Mouse (Mus musculus) ES-Bruce4 (cell line): ENCODE data around the gene Arhgap45.

Experiments
- CTCF ChIP-seq: IDR thresholded peaks from one replicate; pipeline ENCODE4 v1.8.1; 2011; ENCODE audit warnings: low read depth, low read length
- POLR2A ChIP-seq: IDR thresholded peaks from one replicate; pipeline ENCODE4 v1.8.1; 2011; ENCODE audit warnings: low read length; ENCODE audit not compliant: insufficient read depth

- TF ChIP-seq CTCF: no peak
- no peak for TF ChIP-seq POLR2A
These were observed 61.9 kb downstream of the Arhgap45 start for GRCm38 (mm10) chr10:80078366-80078765.
